Comparison of ENCODE assay signal across 7 mouse cellular contexts in genomic region chr12:27340451-27341035, GRCm38 (mm10). TPM values are rescaled to one million over a fixed set of nuclear protein-coding genes. Genes with fewer than 3 reads are reported as not detected.
A peak's percentile ranks its signal among the peaks of the same experiment; 100 is the strongest.
DNase-seq lines count a peak whose midpoint lies in the region; ATAC-seq and TF ChIP-seq lines count a peak whose summit lies in the region.

No protein-coding gene starts in this region.

- no peak for TF ChIP-seq CTCF in stomach, postnatal 0 days (IDR thresholded peaks at IDR 0.05; ENCODE audit: low read depth)

- DNase-seq in lung, postnatal 25 days (ENCODE audit: low spot score) = no peak
- no peak for DNase-seq in stomach, postnatal 0 days (ENCODE audit: low spot score)
- DNase-seq in adrenal gland, postnatal 14 days = no peak
- DNase-seq in ovary, postnatal 36 days (ENCODE audit: low spot score) = no peak

- H3K4me3 ChIP-seq in lung, embryonic 15.5 days = peak overlapping the region; percentile 90
- H3K4me3 ChIP-seq in forebrain, embryonic 13.5 days = peak overlapping the region; percentile 100
- 0 out of 2 replicates have a peak overlapping the region, but pooled peaks have one; percentile 15 for H3K4me3 ChIP-seq in liver, embryonic 16.5 days (ENCODE audit: low read depth, low read length)
- peak overlapping the region; percentile 58 for H3K4me3 ChIP-seq in stomach, postnatal 0 days (ENCODE audit: low read depth, low read length)

- peak overlapping the region; percentile 90 for H3K4me2 ChIP-seq in lung, embryonic 15.5 days
- peak overlapping the region; percentile 67 for H3K4me2 ChIP-seq in forebrain, embryonic 13.5 days
- no peak overlapping the region for H3K4me2 ChIP-seq in liver, embryonic 16.5 days (ENCODE audit: low read depth, low read length)
- peak overlapping the region; percentile 95 for H3K4me2 ChIP-seq in stomach, postnatal 0 days (replicated peaks; ENCODE audit: low read depth)

- no peak for TF ChIP-seq EP300 in stomach, postnatal 0 days (optimal IDR thresholded peaks at IDR 0.05)

- no peaks in the 10 kb centered on the region for H3K9me3 ChIP-seq in lung, embryonic 15.5 days
- H3K9me3 ChIP-seq in forebrain, embryonic 13.5 days (replicated peaks) = no peaks in the 10 kb centered on the region
- H3K9me3 ChIP-seq in liver, embryonic 16.5 days (replicated peaks; ENCODE audit: control insufficient read depth, low read length) = no peaks in the 10 kb centered on the region
- H3K9me3 ChIP-seq in stomach, postnatal 0 days (ENCODE audit: control insufficient read depth, low read length) = no peaks in the 10 kb centered on the region

- peak overlapping the region; percentile 84 for H3K9ac ChIP-seq in lung, embryonic 15.5 days
- peak overlapping the region; percentile 100 for H3K9ac ChIP-seq in forebrain, embryonic 13.5 days
- no peak overlapping the region for H3K9ac ChIP-seq in liver, embryonic 16.5 days (ENCODE audit: low read depth, low read length)
- H3K9ac ChIP-seq in stomach, postnatal 0 days (ENCODE audit: low read length) = no peak overlapping the region

- under 1% methylated on average over 14 of the region's 14 CpGs for WGBS in lung, embryonic 15.5 days
- 0% methylated on average over 14 of the region's 14 CpGs for WGBS in forebrain, embryonic 13.5 days
- 2% methylated on average over 14 of the region's 14 CpGs for WGBS in liver, embryonic 16.5 days (ENCODE audit: insufficient replicate concordance)
- 2% methylated on average over 14 of the region's 14 CpGs for WGBS in stomach, postnatal 0 days

- H3K27me3 ChIP-seq in lung, embryonic 15.5 days = no peaks in the 10 kb centered on the region
- no peaks in the 10 kb centered on the region for H3K27me3 ChIP-seq in forebrain, embryonic 13.5 days
- H3K27me3 ChIP-seq in liver, embryonic 16.5 days (ENCODE audit: control insufficient read depth, insufficient read depth, low read depth, low read length) = peaks cover 58% of the 10 kb centered on the region
- no peaks in the 10 kb centered on the region for H3K27me3 ChIP-seq in stomach, postnatal 0 days (ENCODE audit: control insufficient read depth, insufficient read depth, low read length)

- H3K36me3 ChIP-seq in lung, embryonic 15.5 days = no peaks in the 10 kb centered on the region
- peaks cover 23% of the 10 kb centered on the region for H3K36me3 ChIP-seq in forebrain, embryonic 13.5 days (ENCODE audit: poor library complexity, severe bottlenecking)
- no peaks in the 10 kb centered on the region for H3K36me3 ChIP-seq in liver, embryonic 16.5 days (ENCODE audit: control insufficient read depth, insufficient read depth)
- H3K36me3 ChIP-seq in stomach, postnatal 0 days (ENCODE audit: control insufficient read depth, insufficient read depth, low read length) = no peaks in the 10 kb centered on the region

- H3K27ac ChIP-seq in lung, embryonic 15.5 days = no peak overlapping the region
- H3K27ac ChIP-seq in forebrain, embryonic 13.5 days = peak overlapping the region; percentile 100
- H3K27ac ChIP-seq in liver, embryonic 16.5 days (ENCODE audit: low read length) = no peak overlapping the region
- H3K27ac ChIP-seq in stomach, postnatal 0 days (replicated peaks) = no peak overlapping the region

- H3K4me1 ChIP-seq in lung, embryonic 15.5 days = peaks cover 18% of the 10 kb centered on the region
- peaks cover 23% of the 10 kb centered on the region for H3K4me1 ChIP-seq in forebrain, embryonic 13.5 days
- no peaks in the 10 kb centered on the region for H3K4me1 ChIP-seq in liver, embryonic 16.5 days (ENCODE audit: control insufficient read depth, low read depth, low read length)
- H3K4me1 ChIP-seq in stomach, postnatal 0 days (replicated peaks; ENCODE audit: control insufficient read depth, insufficient read depth) = no peaks in the 10 kb centered on the region; the same call in 1 of the 2 replicates

- ATAC-seq in lung, embryonic 15.5 days (ENCODE audit: borderline replicate concordance, extremely low read depth, low FRiP score, low TSS enrichment) = no peak
- ATAC-seq in forebrain, embryonic 13.5 days = no peak
- no peak for ATAC-seq in liver, embryonic 16.5 days (ENCODE audit: low read depth)
- ATAC-seq in stomach, postnatal 0 days (ENCODE audit: low FRiP score, low TSS enrichment) = no peak

RNA-seq across cellular contexts. Expression of gene Sox11, which starts 1.8 kb away (rescaled TPM):
- polyA plus RNA-seq in lung, embryonic 15.5 days (2015; fragmentation: Nextera tagmentation; extraction: Ambion mirVana) = 33.2 and 34.9 TPM in 2 replicates
- 852 and 970 TPM in 2 replicates for polyA plus RNA-seq in forebrain, embryonic 13.5 days (2015; fragmentation: Nextera tagmentation; extraction: Ambion mirVana)
- 0.61 and 0.83 TPM in 2 replicates for polyA plus RNA-seq in liver, embryonic 16.5 days (2015; fragmentation: Nextera tagmentation; extraction: Ambion mirVana)
- 3.3 and 3.4 TPM in 2 replicates for polyA plus RNA-seq in stomach, postnatal 0 days (2015; fragmentation: Nextera tagmentation; extraction: Ambion mirVana)
- total RNA-seq in adrenal gland, postnatal 14 days (2021) = 0.74 and 1.0 TPM in 2 replicates

Comparison
In these comparisons a context has a peak if more than half of its experiments do, and no peak if none do; other contexts are left out.
1. H3K4me3 ChIP-seq: peak in every context shown above with its lines; median percentile 100 in forebrain, embryonic 13.5 days; 90 in lung, embryonic 15.5 days; 58 in stomach, postnatal 0 days; 15 in liver, embryonic 16.5 days.
2. H3K9ac ChIP-seq: peak in lung, embryonic 15.5 days (single experiment) and forebrain, embryonic 13.5 days (single experiment); none in liver, embryonic 16.5 days (single experiment) and stomach, postnatal 0 days (single experiment).
3. RNA of gene Sox11, which starts 1.8 kb away (polyA plus RNA-seq): 852 to 970 TPM in forebrain, embryonic 13.5 days; 33.2 to 34.9 TPM in lung, embryonic 15.5 days, 3.3 to 3.4 TPM in stomach, postnatal 0 days and 0.61 to 0.83 TPM in liver, embryonic 16.5 days; every median in the first group is over 10 times any median in the second.